Mouse (Mus musculus) left cerebral cortex, postnatal 10 days (tissue): ENCODE results near the gene Got2. TPM values are rescaled to one million over a fixed set of nuclear protein-coding genes. Genes with fewer than 3 reads are reported as not detected.

ENCODE experiments used
- DNase-seq, 2 experiments: peaks; one replicate each; pipeline ENCODE4 v3.0.0; 2021 to 2022; ENCODE audit warnings: low spot score in 2 of 2, mixed read lengths in 1 of 2; ENCODE audit errors: extremely low spot score in 1 of 2
- intact Hi-C: fragments of 180-260 bp; cut with DNase I; formaldehyde crosslinking; loops from one replicate; pipeline ENCODE4 v1.15.1; 2025
- total RNA-seq, 2 experiments: library from RNA; stranded (reverse); gene quantifications; 2 replicates each; pipeline ENCODE4 v1.2.3; 2021

The Got2 gene
- total RNA-seq = 100 to 1,000 TPM; 210 to 215 TPM

DNA sequence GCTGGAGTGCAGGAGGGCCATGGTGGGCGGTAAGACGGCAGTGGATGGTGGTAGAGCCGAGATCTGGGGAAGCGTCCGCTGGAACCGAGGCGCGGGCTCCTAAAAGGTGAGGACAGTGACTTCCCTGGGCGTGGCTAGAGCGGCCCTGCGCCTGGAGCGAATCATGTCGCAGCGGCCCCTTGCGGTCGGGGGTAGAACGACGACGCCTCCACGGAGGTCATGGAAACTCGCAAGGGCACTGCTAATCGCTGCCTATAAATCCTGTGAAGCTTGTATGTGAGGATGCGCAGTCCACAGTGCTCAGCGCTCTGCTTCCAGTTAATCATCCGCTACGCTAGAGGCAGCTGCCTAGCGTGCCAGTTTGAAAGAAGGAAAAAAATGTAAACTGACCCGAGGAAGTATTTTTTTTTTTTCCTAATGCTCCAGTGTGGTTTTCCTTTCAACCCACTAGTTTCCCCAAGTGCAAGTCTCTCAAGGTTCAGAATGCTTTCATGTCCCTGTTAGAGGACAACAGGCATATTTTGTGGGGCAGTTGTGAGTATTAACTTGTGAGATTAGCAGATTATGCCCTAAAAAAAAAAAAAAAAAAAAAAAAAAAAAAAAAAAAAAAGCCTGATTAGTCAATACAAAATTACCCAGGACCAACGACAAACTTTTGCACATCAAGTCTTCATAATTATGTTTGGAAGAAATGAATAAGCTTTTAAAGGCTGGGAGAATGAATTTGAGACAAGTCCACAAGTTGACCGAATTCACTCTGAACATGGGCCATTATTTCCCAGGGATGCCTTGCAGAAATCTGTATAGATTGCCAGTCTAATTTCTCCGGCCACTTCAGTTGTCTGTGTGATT, at the start of gene Got2:
Gene Got2, minus strand, starts transcription at position 263 of the 852 bp plus-strand sequence.
- intact Hi-C loops = no loop called here
- DNase-seq = peak; percentile 82 to 91

GRCm38 (mm10) chr8:95932841-95933240, 44.5 kb upstream of the Got2 start:
- intact Hi-C loops = no loop called here
- DNase-seq = no peak

DNA sequence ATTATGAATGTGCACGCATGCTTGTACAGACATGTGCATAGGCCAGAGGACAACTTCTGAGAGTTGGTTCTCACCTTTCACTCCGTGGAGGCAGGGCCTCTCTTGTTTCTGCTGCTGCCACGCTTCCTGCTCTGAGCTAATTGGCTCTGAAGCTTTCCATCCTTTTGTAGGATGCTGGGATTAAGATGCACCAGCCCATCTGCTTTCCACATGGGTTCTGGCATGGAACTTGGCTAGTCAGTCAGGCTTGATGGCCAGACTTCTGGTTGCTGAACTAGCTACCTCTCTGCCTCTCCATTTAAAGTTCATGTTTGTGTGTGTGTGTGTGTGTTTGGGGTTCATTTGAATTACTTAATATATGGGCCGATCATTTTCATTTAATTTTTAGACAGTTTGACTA, 41.5 kb upstream of the Got2 start:
- no peak for DNase-seq
- intact Hi-C loops = no loop called here

- intact Hi-C loops = no loop called here
- no peak for DNase-seq
Measured at GRCm38 (mm10) chr8:95916106-95916505, 27.8 kb upstream of the Got2 start.

GRCm38 (mm10) chr8:95914905-95915643, 26.7 kb upstream of the Got2 start:
- peak; percentile 64 to 68 for DNase-seq
- intact Hi-C loops = no loop called here

DNA sequence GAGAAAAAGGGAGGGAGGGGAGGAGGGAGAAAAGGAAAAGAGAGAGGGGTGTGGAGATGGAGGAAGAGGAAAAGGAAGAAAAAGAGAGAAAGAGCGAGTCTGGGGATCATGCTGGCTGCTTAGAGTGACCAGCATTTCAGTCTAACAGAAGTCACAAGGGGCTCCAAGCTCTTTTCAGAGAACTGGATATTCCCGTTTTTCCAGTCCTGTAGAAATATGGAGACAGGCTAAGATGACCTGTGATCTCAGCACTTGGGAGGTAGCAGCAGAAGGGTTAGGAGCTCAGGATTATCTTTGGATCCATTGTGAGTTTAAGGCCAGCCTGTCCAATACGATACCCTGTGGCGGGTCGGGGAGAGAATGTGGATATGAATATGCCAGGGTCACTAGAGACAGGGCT, 22.9 kb upstream of the Got2 start:
- intact Hi-C loops = no loop called here
- DNase-seq = no peak

GRCm38 (mm10) chr8:95907885-95908284, 19.5 kb upstream of the Got2 start:
- intact Hi-C loops = no loop called here
- no peak for DNase-seq

GRCm38 (mm10) chr8:95906738-95907137, 18.4 kb upstream of the Got2 start:
- intact Hi-C loops = no loop called here
- no peak for DNase-seq

- intact Hi-C loops = no loop called here
- DNase-seq = no peak
Measured at GRCm38 (mm10) chr8:95901864-95902263, 13.5 kb upstream of the Got2 start.

DNA sequence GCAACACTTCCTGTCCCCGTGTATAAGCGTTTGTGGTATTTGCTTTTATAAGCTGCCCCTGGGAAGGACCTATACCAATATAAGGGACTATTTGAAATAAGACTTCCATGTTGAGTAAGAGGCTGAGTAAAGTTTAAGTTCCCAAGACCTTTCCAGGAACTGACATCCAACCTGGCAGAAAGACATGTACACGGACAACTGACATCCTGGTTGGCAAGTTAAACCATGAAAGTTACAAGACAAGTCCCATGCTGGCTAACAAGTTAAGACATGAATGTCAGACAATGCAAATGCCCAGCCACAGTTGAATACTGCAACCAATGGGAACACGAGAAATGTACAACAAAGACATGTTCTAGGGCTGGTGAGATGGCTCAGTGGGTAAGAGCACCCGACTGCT, 5.4 kb upstream of the Got2 start:
- intact Hi-C loops = no loop called here
- DNase-seq = no peak

- intact Hi-C loops = no loop called here
- DNase-seq = peak; percentile 86 to 92
Measured at GRCm38 (mm10) chr8:95887578-95888284, 616 bp downstream of the Got2 start.

- intact Hi-C loops = no loop called here
- peak in 1 of 2 experiments; percentile 34 for DNase-seq
Measured at GRCm38 (mm10) chr8:95886647-95887577, 1.4 kb downstream of the Got2 start.

GRCm38 (mm10) chr8:95885966-95886365, 2.4 kb downstream of the Got2 start:
- intact Hi-C loops = no loop called here
- no peak for DNase-seq

DNA sequence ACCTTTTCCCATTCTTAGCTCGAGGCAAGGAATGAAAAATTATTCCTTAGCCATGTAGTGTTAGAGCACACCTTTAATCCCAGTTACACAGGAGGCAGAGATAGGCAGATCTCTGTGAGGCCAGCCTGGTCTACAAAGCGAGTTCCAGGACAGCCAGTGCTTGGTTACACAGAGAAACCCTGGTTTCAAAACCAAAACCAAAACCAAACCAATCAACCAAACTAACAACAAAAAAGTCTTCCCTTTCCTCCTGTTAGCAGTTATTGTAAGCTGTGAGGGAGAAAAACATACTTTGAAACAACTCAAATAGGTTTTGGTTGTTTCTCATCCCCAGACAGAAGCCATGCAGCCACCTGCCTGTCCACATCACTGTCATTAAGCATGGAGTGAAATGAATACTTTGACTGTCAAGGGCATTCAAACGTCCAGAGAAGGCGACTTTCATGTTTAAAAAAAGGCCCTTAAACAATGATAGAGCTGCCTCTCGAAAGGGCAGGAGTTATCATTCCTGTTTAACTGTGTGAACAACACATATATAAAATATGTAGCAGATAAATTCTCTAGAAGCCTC, 3.0 kb downstream of the Got2 start:
- intact Hi-C loops = no loop called here
- DNase-seq = no peak

DNA sequence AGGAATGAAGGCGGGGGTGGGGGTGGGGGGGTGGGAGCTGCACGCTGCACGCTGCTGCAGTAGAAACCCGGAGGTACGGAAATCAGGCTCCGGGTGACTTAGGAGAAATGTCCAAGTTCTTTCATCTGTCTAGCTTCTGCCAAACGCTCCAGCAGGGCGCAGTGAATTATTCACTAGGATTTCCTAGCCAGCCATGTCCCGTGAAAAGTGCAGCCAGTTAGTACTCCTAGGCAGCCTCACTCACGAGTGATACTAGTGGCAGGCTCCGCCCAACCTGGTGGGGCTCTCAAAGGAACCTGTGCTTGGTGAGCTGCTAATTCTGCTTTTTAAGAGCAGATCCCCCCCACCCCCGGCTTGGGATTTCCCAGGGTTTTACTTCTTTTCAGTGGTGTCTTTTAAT, 3.9 kb downstream of the Got2 start:
- DNase-seq = no peak
- intact Hi-C loops = no loop called here

- no peak for DNase-seq
- intact Hi-C loops = no loop called here
Measured at GRCm38 (mm10) chr8:95882191-95882590, 6.2 kb downstream of the Got2 start.

GRCm38 (mm10) chr8:95881576-95881975, 6.8 kb downstream of the Got2 start:
- intact Hi-C loops = no loop called here
- no peak for DNase-seq

DNA sequence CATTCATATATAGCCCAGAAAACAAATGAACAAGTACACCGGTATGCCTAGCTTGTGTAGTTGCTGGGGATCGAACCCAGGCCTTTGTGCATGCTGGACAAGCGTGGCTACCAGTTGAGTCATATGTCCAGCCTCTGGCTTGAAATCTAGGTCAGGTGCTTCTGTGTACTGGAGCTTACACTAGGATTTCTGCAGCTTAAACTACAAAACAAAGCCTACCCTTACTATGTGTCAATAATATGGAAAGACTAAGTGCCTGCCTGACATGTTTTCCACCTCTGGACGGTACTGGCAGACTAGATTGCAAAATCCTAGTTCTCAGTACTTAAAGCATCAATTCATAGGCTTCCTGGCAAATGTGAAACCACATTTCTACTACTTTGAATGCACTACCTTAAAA, 8.5 kb downstream of the Got2 start:
- DNase-seq = no peak
- intact Hi-C loops = no loop called here
